Mouse (Mus musculus): Measurements from ENCODE around the gene 9930022D16Rik. TPM values are rescaled to one million over a fixed set of nuclear protein-coding genes. Genes with fewer than 3 reads are reported as not detected.

Gene 9930022D16Rik
- polyA plus RNA-seq, 1 experiment = not detected

DNA sequence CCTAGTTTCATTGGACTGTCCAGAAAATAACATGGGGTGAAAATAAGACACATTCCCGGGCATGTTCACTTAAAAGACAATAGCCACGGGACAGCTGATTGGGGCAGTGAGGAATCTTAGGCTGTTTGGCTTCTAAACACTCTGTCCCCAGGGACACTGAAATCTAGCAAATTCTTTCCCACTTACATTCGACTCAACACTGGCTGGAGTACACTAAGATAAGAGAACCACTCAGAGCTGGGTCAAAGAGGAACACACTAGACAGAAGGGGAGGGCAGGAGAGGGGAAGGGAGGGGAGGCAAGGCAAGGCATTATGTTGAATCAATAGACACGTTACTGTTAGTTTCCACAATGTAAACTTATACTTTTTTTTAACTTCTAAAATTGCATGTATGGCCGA, 46.9 kb downstream of the 9930022D16Rik start:
- Histone ChIP-seq H3K4me3 (ENCODE audit: extremely low read depth, insufficient read depth, insufficient read length) (no peak overlapping the region), H3K27ac (ENCODE audit: insufficient read depth, low read length) (no peak overlapping the region), H3K36me3 (ENCODE audit: control insufficient read depth, insufficient read depth, low read length) (peaks cover 23% of the 10 kb centered on the region), H3K4me1 (ENCODE audit: control insufficient read depth, insufficient read depth, insufficient read length) (no peaks in the 10 kb centered on the region), H3K27me3 (ENCODE audit: control insufficient read depth, insufficient read depth, low read length) (no peaks in the 10 kb centered on the region)
- 73% methylated on average over 5 of the region's 5 CpGs for WGBS
- TF ChIP-seq POLR2A (IDR thresholded peaks at IDR 0.05; ENCODE audit: low read depth, low read length) = no peak
- no peak for TF ChIP-seq CTCF (IDR thresholded peaks at IDR 0.05; ENCODE audit: extremely low read depth, insufficient read depth, insufficient read length, insufficient replicate concordance)
- no peak for DNase-seq (ENCODE audit: low read depth in 1 of 2, low spot score in 2 of 2)

DNA sequence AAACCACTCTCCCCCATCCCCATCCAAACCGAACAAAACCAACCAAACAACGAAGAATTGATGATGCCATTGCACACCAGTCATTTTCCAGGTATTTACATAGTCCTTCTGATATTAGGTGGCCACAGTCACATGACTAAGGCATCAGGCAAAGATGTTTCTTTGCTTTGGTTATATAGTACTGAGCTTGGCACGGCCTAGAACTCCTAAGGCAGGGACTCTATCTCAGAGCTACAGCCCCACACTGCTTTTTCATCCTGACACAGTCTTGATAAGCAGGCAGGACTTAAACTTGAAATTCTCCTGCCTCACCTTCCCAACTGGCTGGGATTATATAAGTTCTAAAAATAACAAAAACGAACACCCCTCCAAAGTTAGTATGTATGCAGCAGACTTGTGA, 51.4 kb downstream of the 9930022D16Rik start:
- Histone ChIP-seq H3K27me3 (ENCODE audit: control insufficient read depth, insufficient read depth, low read length) (no peaks in the 10 kb centered on the region), H3K36me3 (ENCODE audit: control insufficient read depth, insufficient read depth, low read length) (peaks cover 10% of the 10 kb centered on the region), H3K4me1 (ENCODE audit: control insufficient read depth, insufficient read depth, insufficient read length) (peaks cover 8% of the 10 kb centered on the region; the same call in 1 of the 2 replicates), H3K27ac (ENCODE audit: insufficient read depth, low read length) (no peak overlapping the region), H3K4me3 (ENCODE audit: extremely low read depth, insufficient read depth, insufficient read length) (no peak overlapping the region)
- DNase-seq (ENCODE audit: low read depth in 1 of 2, low spot score in 2 of 2) = no peak
- 78% methylated on average over 4 of the region's 4 CpGs for WGBS
- no peak for TF ChIP-seq CTCF (IDR thresholded peaks at IDR 0.05; ENCODE audit: extremely low read depth, insufficient read depth, insufficient read length, insufficient replicate concordance)
- no peak for TF ChIP-seq POLR2A (IDR thresholded peaks at IDR 0.05; ENCODE audit: low read depth, low read length)

- no peak for TF ChIP-seq CTCF (IDR thresholded peaks at IDR 0.05; ENCODE audit: extremely low read depth, insufficient read depth, insufficient read length, insufficient replicate concordance)
- no peak for TF ChIP-seq POLR2A (IDR thresholded peaks at IDR 0.05; ENCODE audit: low read depth, low read length)
- H3K4me3 ChIP-seq (ENCODE audit: extremely low read depth, insufficient read depth, insufficient read length) = no peak overlapping the region
- no peak overlapping the region for H3K27ac ChIP-seq (ENCODE audit: insufficient read depth, low read length)
- 89% methylated on average over 8 of the region's 8 CpGs for WGBS
- H3K4me1 ChIP-seq (ENCODE audit: control insufficient read depth, insufficient read depth, insufficient read length) = peaks cover 13% of the 10 kb centered on the region; the same call in 1 of the 2 replicates
- no peaks in the 10 kb centered on the region for H3K27me3 ChIP-seq (ENCODE audit: control insufficient read depth, insufficient read depth, low read length)
- no peak for DNase-seq (ENCODE audit: low read depth in 1 of 2, low spot score in 2 of 2)
- H3K36me3 ChIP-seq (ENCODE audit: control insufficient read depth, insufficient read depth, low read length) = peaks cover 10% of the 10 kb centered on the region
These were observed 53.3 kb downstream of the 9930022D16Rik start for GRCm38 (mm10) chr11:109466987-109467386.

GRCm38 (mm10) chr11:109468133-109468532, 54.4 kb downstream of the 9930022D16Rik start:
- no peak for TF ChIP-seq CTCF (IDR thresholded peaks at IDR 0.05; ENCODE audit: extremely low read depth, insufficient read depth, insufficient read length, insufficient replicate concordance)
- no peak for TF ChIP-seq POLR2A (IDR thresholded peaks at IDR 0.05; ENCODE audit: low read depth, low read length)
- H3K36me3 ChIP-seq (ENCODE audit: control insufficient read depth, insufficient read depth, low read length) = 0 out of 2 replicates have a peak, but pooled peaks cover 3% of the 10 kb centered on the region
- no peak overlapping the region for H3K4me3 ChIP-seq (ENCODE audit: extremely low read depth, insufficient read depth, insufficient read length)
- WGBS = 35% methylated on average over 5 of the region's 5 CpGs
- H3K27me3 ChIP-seq (ENCODE audit: control insufficient read depth, insufficient read depth, low read length) = no peaks in the 10 kb centered on the region
- peaks cover 13% of the 10 kb centered on the region; the same call in 1 of the 2 replicates for H3K4me1 ChIP-seq (ENCODE audit: control insufficient read depth, insufficient read depth, insufficient read length)
- no peak for DNase-seq (ENCODE audit: low read depth in 1 of 2, low spot score in 2 of 2)
- H3K27ac ChIP-seq (ENCODE audit: insufficient read depth, low read length) = no peak overlapping the region; the same call in 1 of the 2 replicates

Other genes with a start within 250 kb of the 9930022D16Rik start
- gene Rgs9, start 115.8 kb upstream of the 9930022D16Rik start, polyA plus RNA-seq (2012; rRNA removed) = 1.8 and 2.0 TPM in 2 replicates
- gene Gna13, start 51.1 kb upstream of the 9930022D16Rik start, polyA plus RNA-seq (2012; rRNA removed) = 22.0 and 29.8 TPM in 2 replicates
- 14.4 and 16.5 TPM in 2 replicates for gene Amz2, start 12.0 kb downstream of the 9930022D16Rik start, polyA plus RNA-seq (2012; rRNA removed)
- 4.1 and 5.1 TPM in 2 replicates for gene Arsg, start 59.5 kb downstream of the 9930022D16Rik start, polyA plus RNA-seq (2012; rRNA removed)
- 7.4 and 9.8 TPM in 2 replicates for gene Slc16a6, start 59.7 kb downstream of the 9930022D16Rik start, polyA plus RNA-seq (2012; rRNA removed)
- 5.1 and 6.0 TPM in 2 replicates for gene Wipi1, start 198.1 kb downstream of the 9930022D16Rik start, polyA plus RNA-seq (2012; rRNA removed)
- gene Prkar1a, start 235.5 kb downstream of the 9930022D16Rik start, polyA plus RNA-seq (2012; rRNA removed) = 60.3 and 66.8 TPM in 2 replicates

All from spleen, adult 2 months (tissue).